Mouse (Mus musculus): Measurements from ENCODE around the gene Parp6.

Gene Parp6

GRCm38 (mm10) chr9:59655958-59656634, 39.0 kb downstream of the Parp6 start, which contains the start of gene Pkm:
TSS of gene Pkm (plus strand) at chr9:59656368.
- in situ Hi-C loops (cut with MboI) = no loop called here

- in situ Hi-C loops (cut with MboI) = no loop called here
Observed at GRCm38 (mm10) chr9:59656635-59657617, 39.8 kb downstream of the Parp6 start.

- in situ Hi-C loops (cut with MboI) = no loop called here
Observed at GRCm38 (mm10) chr9:59658146-59658545, 41.1 kb downstream of the Parp6 start.

GRCm38 (mm10) chr9:59659036-59660026, 42.2 kb downstream of the Parp6 start:
- in situ Hi-C loops (cut with MboI) = no loop called here

- in situ Hi-C loops (cut with MboI) = no loop called here
Observed at GRCm38 (mm10) chr9:59660421-59660820, 43.3 kb downstream of the Parp6 start.

- in situ Hi-C loops (cut with MboI) = no loop called here
Observed at GRCm38 (mm10) chr9:59661298-59661975, 44.4 kb downstream of the Parp6 start.

- in situ Hi-C loops (cut with MboI) = no loop called here
Observed at GRCm38 (mm10) chr9:59663226-59663625, 46.1 kb downstream of the Parp6 start.

- in situ Hi-C loops (cut with MboI) = no loop called here
Observed at GRCm38 (mm10) chr9:59663957-59664356, 46.9 kb downstream of the Parp6 start.

GRCm38 (mm10) chr9:59664664-59665256, 47.7 kb downstream of the Parp6 start:
- in situ Hi-C loops (cut with MboI) = no loop called here

GRCm38 (mm10) chr9:59666016-59666415, 48.9 kb downstream of the Parp6 start:
- in situ Hi-C loops (cut with MboI) = no loop called here

GRCm38 (mm10) chr9:59666813-59667212, 49.7 kb downstream of the Parp6 start:
- in situ Hi-C loops (cut with MboI) = no loop called here

GRCm38 (mm10) chr9:59667250-59667649, 50.2 kb downstream of the Parp6 start:
- in situ Hi-C loops (cut with MboI) = no loop called here

- in situ Hi-C loops (cut with MboI) = no loop called here
Observed at GRCm38 (mm10) chr9:59667904-59668303, 50.8 kb downstream of the Parp6 start.

GRCm38 (mm10) chr9:59668473-59668872, 51.4 kb downstream of the Parp6 start:
- in situ Hi-C loops (cut with MboI) = no loop called here

GRCm38 (mm10) chr9:59669172-59669571, 52.1 kb downstream of the Parp6 start:
- in situ Hi-C loops (cut with MboI) = no loop called here

- in situ Hi-C loops (cut with MboI) = no loop called here
Observed at GRCm38 (mm10) chr9:59672195-59672894, 55.3 kb downstream of the Parp6 start.

- in situ Hi-C loops (cut with MboI) = no loop called here
Observed at GRCm38 (mm10) chr9:59673427-59673826, 56.3 kb downstream of the Parp6 start.

- in situ Hi-C loops (cut with MboI) = no loop called here
Observed at GRCm38 (mm10) chr9:59675598-59675997, 58.5 kb downstream of the Parp6 start.

GRCm38 (mm10) chr9:59678313-59678712, 61.2 kb downstream of the Parp6 start:
- in situ Hi-C loops (cut with MboI) = no loop called here

Data from mature B cell (primary cell).